Mouse (Mus musculus): ENCODE measurements around the gene Clcn7.

- TF ChIP-seq POLR2A (IDR thresholded peaks at IDR 0.05; ENCODE audit: insufficient read depth, low read depth, low read length) (no peak), EP300 (IDR thresholded peaks at IDR 0.05; ENCODE audit: insufficient read depth, low read depth, low read length) (no peak)
Measured at GRCm38 (mm10) chr17:25202401-25202800, 69.2 kb downstream of the Clcn7 start.
